Mouse (Mus musculus) E14TG2a.4 (cell line): ENCODE results near the gene Fryl.

ENCODE experiments used
- CTCF ChIP-seq: conservative IDR thresholded peaks from 2 replicates; pipeline ENCODE4 v1.5.1; 2014; ENCODE audit warnings: low read length
- NANOG ChIP-seq: IDR thresholded peaks from 2 replicates; pipeline ENCODE4 v1.6.1; 2014; ENCODE audit warnings: borderline replicate concordance, low read length, mixed read lengths
- POU5F1 ChIP-seq: IDR thresholded peaks from 2 replicates; pipeline ENCODE4 v1.6.1; 2014; ENCODE audit warnings: low read length, borderline replicate concordance

GRCm38 (mm10) chr5:72975996-72976395 lies 280.4 kb downstream of the Fryl start:
- no peak for TF ChIP-seq CTCF
- no peak for TF ChIP-seq NANOG
- TF ChIP-seq POU5F1: no peak
